Mouse (Mus musculus): Measurements from ENCODE around the gene Sorcs1. TPM values are rescaled to one million over a fixed set of nuclear protein-coding genes. Genes with fewer than 3 reads are reported as not detected.

Sorcs1 gene
- polyA plus RNA-seq, 1 experiment from 2014 or later, result 0.57 TPM

DNA sequence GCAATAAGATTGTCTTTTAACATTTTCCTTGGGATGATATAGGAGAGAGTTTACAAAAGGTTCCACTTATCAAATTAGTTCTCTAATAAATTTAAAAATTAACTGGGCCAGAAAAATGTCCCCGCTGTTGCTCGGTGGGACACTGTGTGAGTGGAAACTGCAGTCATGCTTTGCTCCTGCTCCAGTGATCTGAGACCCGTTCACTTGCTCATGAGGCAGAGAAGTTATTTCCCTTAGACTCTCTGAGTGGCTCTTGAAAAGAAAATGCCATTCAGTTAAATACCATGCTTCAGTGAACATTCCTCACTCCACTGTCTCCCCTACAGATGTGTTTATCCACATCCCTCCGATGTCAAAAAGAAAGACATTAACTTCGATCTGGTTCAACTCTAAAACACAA, 144.4 kb downstream of the Sorcs1 start:
- Histone ChIP-seq H3K36me3 (no peaks in the 10 kb centered on the region), H3K9ac (no peak overlapping the region), H3K9me3 (replicated peaks) (no peaks in the 10 kb centered on the region), H3K27ac (no peak overlapping the region), H3K27me3 (no peaks in the 10 kb centered on the region), H3K4me3 (no peak overlapping the region), H3K4me2 (no peak overlapping the region), H3K4me1 (replicated peaks) (no peaks in the 10 kb centered on the region)
- 62% methylated on average over 5 of the region's 5 CpGs for WGBS
- no peak for ATAC-seq (replicated peaks; ENCODE audit: insufficient number of reproducible peaks, insufficient read depth, low FRiP score, low read depth)

DNA sequence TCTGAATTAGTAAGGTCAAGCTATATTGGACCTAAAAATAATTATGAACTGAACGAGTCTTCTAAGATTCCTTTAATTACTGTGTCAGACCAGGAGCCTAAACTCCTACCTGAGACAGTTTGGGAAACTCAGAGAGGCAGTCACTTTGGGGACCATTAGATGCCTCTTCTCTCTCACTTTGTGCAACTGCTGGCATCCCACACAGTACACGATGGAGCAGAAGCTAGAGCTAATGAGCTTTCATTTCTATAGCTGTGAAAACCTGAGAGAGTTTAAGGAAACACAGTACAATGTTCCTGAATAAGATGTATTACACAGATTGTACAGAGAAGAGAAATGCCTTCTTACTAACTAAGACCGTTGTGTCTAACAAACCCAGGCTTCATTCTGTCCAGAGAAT, 150.6 kb downstream of the Sorcs1 start:
- no peak for ATAC-seq (replicated peaks; ENCODE audit: insufficient number of reproducible peaks, insufficient read depth, low FRiP score, low read depth)
- Histone ChIP-seq H3K4me2 (no peak overlapping the region), H3K4me1 (replicated peaks) (no peaks in the 10 kb centered on the region), H3K9me3 (replicated peaks) (no peaks in the 10 kb centered on the region), H3K27me3 (no peaks in the 10 kb centered on the region), H3K36me3 (no peaks in the 10 kb centered on the region), H3K27ac (no peak overlapping the region), H3K9ac (no peak overlapping the region), H3K4me3 (no peak overlapping the region)
- WGBS, result 84% methylated on average over 3 of the region's 3 CpGs

- no peak overlapping the region for H3K4me2 ChIP-seq
- WGBS, result 68% methylated on average over 8 of the region's 8 CpGs
- H3K27ac ChIP-seq, result no peak overlapping the region
- no peaks in the 10 kb centered on the region for H3K27me3 ChIP-seq
- no peaks in the 10 kb centered on the region for H3K9me3 ChIP-seq (replicated peaks)
- no peaks in the 10 kb centered on the region for H3K4me1 ChIP-seq (replicated peaks)
- no peak for ATAC-seq (replicated peaks; ENCODE audit: insufficient number of reproducible peaks, insufficient read depth, low FRiP score, low read depth)
- no peaks in the 10 kb centered on the region for H3K36me3 ChIP-seq
- no peak overlapping the region for H3K9ac ChIP-seq
- no peak overlapping the region for H3K4me3 ChIP-seq
Measured at GRCm38 (mm10) chr19:50526094-50526493, 152.4 kb downstream of the Sorcs1 start.

DNA sequence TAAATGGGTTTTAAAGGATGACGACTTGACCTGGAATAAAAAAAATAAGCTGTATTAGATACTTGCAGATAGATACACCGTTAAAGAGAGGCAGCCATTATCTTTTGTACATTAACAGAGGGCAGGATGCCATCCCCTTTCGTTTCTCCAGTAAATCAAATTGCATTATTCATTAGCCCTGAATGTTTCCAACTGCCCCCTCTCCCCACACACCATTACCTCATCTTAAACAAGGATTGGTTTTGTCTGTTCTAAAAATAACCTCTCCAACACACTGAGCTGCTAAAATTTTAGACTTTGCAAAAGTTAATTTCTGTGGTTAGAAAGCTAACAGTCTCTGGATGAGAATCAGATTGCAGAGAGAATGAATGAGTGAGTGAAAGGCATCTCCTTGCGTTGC, 156.5 kb downstream of the Sorcs1 start:
- no peak for ATAC-seq (replicated peaks; ENCODE audit: insufficient number of reproducible peaks, insufficient read depth, low FRiP score, low read depth)
- no peaks in the 10 kb centered on the region for H3K4me1 ChIP-seq (replicated peaks)
- H3K27ac ChIP-seq, result no peak overlapping the region
- H3K9me3 ChIP-seq (replicated peaks), result no peaks in the 10 kb centered on the region
- H3K9ac ChIP-seq, result no peak overlapping the region
- no peak overlapping the region for H3K4me3 ChIP-seq
- no peak overlapping the region for H3K4me2 ChIP-seq
- WGBS, result 58% methylated on average over 4 of the region's 4 CpGs
- H3K36me3 ChIP-seq, result no peaks in the 10 kb centered on the region
- H3K27me3 ChIP-seq, result no peaks in the 10 kb centered on the region

DNA sequence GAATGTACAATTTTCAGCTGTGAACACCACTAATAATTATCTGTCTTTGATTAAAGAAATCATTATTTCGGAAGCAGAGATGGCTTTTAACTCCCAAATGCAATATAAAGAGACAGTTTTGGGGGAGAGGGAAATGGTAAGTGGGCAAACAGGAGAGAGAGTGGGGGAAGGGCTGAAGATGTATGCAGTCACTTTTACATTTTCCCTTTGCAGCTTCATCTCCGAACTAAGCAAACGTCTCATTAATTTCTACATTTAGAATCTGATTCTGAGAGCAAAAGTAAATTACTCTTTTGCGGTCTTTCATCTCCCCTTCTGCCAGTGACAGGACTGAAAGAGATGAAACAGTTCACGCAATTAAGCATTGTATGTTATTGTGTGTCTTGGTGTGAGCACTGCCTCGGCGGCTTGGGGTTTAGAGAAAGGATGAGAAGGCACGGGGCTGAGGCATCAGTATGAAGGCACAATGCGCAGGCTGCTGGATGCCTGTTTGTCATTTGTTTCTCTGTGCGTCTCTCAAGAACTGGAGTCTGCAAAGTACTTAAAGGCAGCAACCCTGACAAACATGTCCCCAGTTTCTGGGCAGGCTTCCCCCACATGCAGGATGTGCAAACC, 163.3 kb downstream of the Sorcs1 start:
- H3K4me3 ChIP-seq, result no peak overlapping the region

DNA sequence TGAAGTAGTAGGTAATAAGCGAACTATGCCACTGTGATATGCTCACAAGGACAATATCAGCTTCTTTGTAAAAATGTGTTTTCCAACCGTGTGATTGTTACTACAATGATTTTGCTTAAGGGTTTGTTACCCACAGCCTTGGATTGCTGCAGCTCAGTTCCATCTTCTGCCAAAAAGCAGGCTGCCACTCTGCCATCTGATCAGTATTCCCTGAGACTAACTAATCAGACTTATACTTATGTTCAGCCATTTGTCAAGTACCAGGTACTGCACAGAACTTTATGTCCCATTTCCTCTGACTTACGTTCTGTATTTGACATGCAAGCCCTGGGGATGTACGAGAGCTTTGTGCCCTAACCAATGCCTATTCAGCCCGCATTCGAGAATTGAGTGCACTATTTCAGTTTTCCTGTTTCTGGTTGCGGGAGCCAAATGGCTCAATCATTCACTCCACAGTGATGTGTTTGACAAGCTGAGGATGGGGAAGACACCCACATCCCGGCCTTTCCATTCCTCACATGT, 164.1 kb downstream of the Sorcs1 start:
- Histone ChIP-seq H3K4me2 (no peak overlapping the region), H3K4me3 (no peak overlapping the region), H3K27ac (no peak overlapping the region), H3K9ac (no peak overlapping the region), H3K4me1 (replicated peaks) (no peaks in the 10 kb centered on the region), H3K27me3 (no peaks in the 10 kb centered on the region), H3K9me3 (replicated peaks) (no peaks in the 10 kb centered on the region), H3K36me3 (no peaks in the 10 kb centered on the region)
- WGBS, result 72% methylated on average over 8 of the region's 8 CpGs
- ATAC-seq (replicated peaks; ENCODE audit: insufficient number of reproducible peaks, insufficient read depth, low FRiP score, low read depth), result no peak

More for the DNA sequence above, 163.3 kb downstream of the Sorcs1 start:
- Histone ChIP-seq H3K4me1 (replicated peaks) (no peaks in the 10 kb centered on the region), H3K27me3 (no peaks in the 10 kb centered on the region), H3K27ac (no peak overlapping the region), H3K9me3 (replicated peaks) (no peaks in the 10 kb centered on the region), H3K4me2 (no peak overlapping the region), H3K36me3 (no peaks in the 10 kb centered on the region), H3K9ac (no peak overlapping the region)
- ATAC-seq (replicated peaks; ENCODE audit: insufficient number of reproducible peaks, insufficient read depth, low FRiP score, low read depth), result no peak
- WGBS, result 63% methylated on average over 10 of the region's 10 CpGs

- WGBS, result 78% methylated on average over 1 of the region's 1 CpGs
- H3K9ac ChIP-seq, result no peak overlapping the region
- no peak for ATAC-seq (replicated peaks; ENCODE audit: insufficient number of reproducible peaks, insufficient read depth, low FRiP score, low read depth)
- H3K4me2 ChIP-seq, result no peak overlapping the region
- H3K4me1 ChIP-seq (replicated peaks), result no peaks in the 10 kb centered on the region
- no peak overlapping the region for H3K4me3 ChIP-seq
- H3K9me3 ChIP-seq (replicated peaks), result no peaks in the 10 kb centered on the region
- H3K27ac ChIP-seq, result no peak overlapping the region
- no peaks in the 10 kb centered on the region for H3K36me3 ChIP-seq
- H3K27me3 ChIP-seq, result no peaks in the 10 kb centered on the region
Measured at GRCm38 (mm10) chr19:50502816-50503215, 175.6 kb downstream of the Sorcs1 start.

DNA sequence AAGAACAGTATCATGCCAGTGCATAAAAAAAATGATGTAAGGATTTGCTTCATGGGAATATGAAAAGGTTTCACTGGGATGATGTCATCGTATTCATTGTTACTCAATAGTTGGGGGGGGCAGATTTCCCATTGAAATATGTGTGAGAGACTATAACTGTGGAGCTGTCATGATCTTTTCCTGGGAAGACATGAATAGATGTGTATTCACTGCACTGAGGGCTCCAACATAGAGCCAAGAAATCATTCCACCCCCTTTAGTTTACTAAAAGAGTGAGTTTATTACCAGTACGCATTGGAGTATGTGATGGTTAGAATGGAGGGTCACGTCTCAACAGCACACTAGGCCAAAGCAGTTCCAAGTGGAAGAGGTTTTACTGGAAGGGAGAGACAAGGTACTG, 187.3 kb downstream of the Sorcs1 start:
- Histone ChIP-seq H3K9me3 (replicated peaks) (no peaks in the 10 kb centered on the region), H3K27ac (no peak overlapping the region), H3K27me3 (no peaks in the 10 kb centered on the region), H3K4me3 (no peak overlapping the region), H3K4me2 (no peak overlapping the region), H3K4me1 (replicated peaks) (0 out of 2 replicates have a peak, but pooled peaks cover 2% of the 10 kb centered on the region), H3K9ac (no peak overlapping the region), H3K36me3 (no peaks in the 10 kb centered on the region)
- ATAC-seq (replicated peaks; ENCODE audit: insufficient number of reproducible peaks, insufficient read depth, low FRiP score, low read depth), result no peak
- 91% methylated on average over 3 of the region's 3 CpGs for WGBS

- H3K27ac ChIP-seq, result no peak overlapping the region
- no peak overlapping the region for H3K4me3 ChIP-seq
- H3K4me1 ChIP-seq (replicated peaks), result 0 out of 2 replicates have a peak, but pooled peaks cover 2% of the 10 kb centered on the region
- H3K27me3 ChIP-seq, result no peaks in the 10 kb centered on the region
- H3K36me3 ChIP-seq, result no peaks in the 10 kb centered on the region
- no peak for ATAC-seq (replicated peaks; ENCODE audit: insufficient number of reproducible peaks, insufficient read depth, low FRiP score, low read depth)
- H3K9ac ChIP-seq, result no peak overlapping the region
- H3K9me3 ChIP-seq (replicated peaks), result no peaks in the 10 kb centered on the region
- WGBS, result 75% methylated on average over 2 of the region's 2 CpGs
- H3K4me2 ChIP-seq, result no peak overlapping the region
Measured at GRCm38 (mm10) chr19:50490721-50491120, 187.7 kb downstream of the Sorcs1 start.

DNA sequence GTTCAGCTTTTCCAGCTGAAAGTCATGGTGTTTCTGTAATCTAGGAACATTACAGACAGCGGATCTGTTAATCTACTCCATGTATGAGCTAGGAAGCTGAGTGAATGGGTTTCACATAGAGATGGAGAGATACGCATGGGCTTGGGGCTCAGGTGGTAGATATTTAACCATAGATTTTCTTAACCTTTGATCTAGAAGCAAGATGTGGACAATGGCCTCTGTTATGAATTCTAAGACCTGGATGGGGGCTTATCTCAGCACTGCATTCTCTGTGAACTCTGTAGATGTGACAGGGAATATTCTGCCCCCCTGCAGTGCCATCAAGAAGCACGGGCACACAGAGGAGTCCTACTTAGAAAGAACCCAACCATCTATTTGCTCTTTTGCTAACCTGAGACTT, 188.7 kb downstream of the Sorcs1 start:
- Histone ChIP-seq H3K36me3 (no peaks in the 10 kb centered on the region), H3K4me2 (no peak overlapping the region), H3K4me1 (replicated peaks) (0 out of 2 replicates have a peak, but pooled peaks cover 2% of the 10 kb centered on the region), H3K4me3 (no peak overlapping the region), H3K27me3 (no peaks in the 10 kb centered on the region), H3K9me3 (replicated peaks) (no peaks in the 10 kb centered on the region), H3K9ac (no peak overlapping the region), H3K27ac (no peak overlapping the region)
- 80% methylated on average over 3 of the region's 3 CpGs for WGBS
- no peak for ATAC-seq (replicated peaks; ENCODE audit: insufficient number of reproducible peaks, insufficient read depth, low FRiP score, low read depth)

DNA sequence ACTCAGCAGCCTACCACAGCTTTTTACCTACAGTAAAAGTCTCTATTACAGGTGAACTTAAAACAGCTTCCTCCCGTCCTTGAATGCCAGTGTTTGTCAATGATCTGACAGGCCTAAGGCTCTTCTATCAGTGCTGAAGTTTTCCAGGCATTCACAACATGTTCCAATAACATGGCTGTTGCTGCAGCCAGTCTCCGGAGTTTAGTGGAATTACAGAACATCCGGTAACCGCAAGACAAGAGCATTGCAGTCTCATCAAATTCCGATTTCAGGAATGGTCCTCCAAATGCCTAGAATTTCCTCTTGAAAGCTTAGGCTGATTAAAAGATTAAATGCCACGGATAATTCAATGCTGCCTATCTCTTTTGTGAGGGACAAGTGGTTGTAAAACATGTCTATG, 190.0 kb downstream of the Sorcs1 start:
- Histone ChIP-seq H3K4me3 (no peak overlapping the region), H3K36me3 (no peaks in the 10 kb centered on the region), H3K9me3 (replicated peaks) (no peaks in the 10 kb centered on the region), H3K27ac (no peak overlapping the region), H3K4me1 (replicated peaks) (0 out of 2 replicates have a peak, but pooled peaks cover 2% of the 10 kb centered on the region), H3K4me2 (no peak overlapping the region), H3K9ac (no peak overlapping the region), H3K27me3 (no peaks in the 10 kb centered on the region)
- 54% methylated on average over 6 of the region's 6 CpGs for WGBS
- no peak for ATAC-seq (replicated peaks; ENCODE audit: insufficient number of reproducible peaks, insufficient read depth, low FRiP score, low read depth)

- WGBS, result 27% methylated on average over 11 of the region's 11 CpGs
- Histone ChIP-seq H3K27me3 (no peaks in the 10 kb centered on the region), H3K9ac (no peak overlapping the region), H3K4me2 (peak overlapping the region; percentile 29), H3K9me3 (replicated peaks) (no peaks in the 10 kb centered on the region), H3K27ac (no peak overlapping the region), H3K4me3 (peak overlapping the region; percentile 17; the same call in 1 of the 2 replicates), H3K4me1 (replicated peaks) (0 out of 2 replicates have a peak, but pooled peaks cover 2% of the 10 kb centered on the region), H3K36me3 (no peaks in the 10 kb centered on the region)
- ATAC-seq (replicated peaks; ENCODE audit: insufficient number of reproducible peaks, insufficient read depth, low FRiP score, low read depth), result no peak
Measured at GRCm38 (mm10) chr19:50487768-50488167, 190.7 kb downstream of the Sorcs1 start.
